Mouse (Mus musculus): ENCODE data around the gene Fkbp10. TPM values are rescaled to one million over a fixed set of nuclear protein-coding genes. Genes with fewer than 3 reads are reported as not detected.

The Fkbp10 gene
- total RNA-seq (2021), result 10 to 100 TPM; 12.2 to 13.1 TPM

DNA sequence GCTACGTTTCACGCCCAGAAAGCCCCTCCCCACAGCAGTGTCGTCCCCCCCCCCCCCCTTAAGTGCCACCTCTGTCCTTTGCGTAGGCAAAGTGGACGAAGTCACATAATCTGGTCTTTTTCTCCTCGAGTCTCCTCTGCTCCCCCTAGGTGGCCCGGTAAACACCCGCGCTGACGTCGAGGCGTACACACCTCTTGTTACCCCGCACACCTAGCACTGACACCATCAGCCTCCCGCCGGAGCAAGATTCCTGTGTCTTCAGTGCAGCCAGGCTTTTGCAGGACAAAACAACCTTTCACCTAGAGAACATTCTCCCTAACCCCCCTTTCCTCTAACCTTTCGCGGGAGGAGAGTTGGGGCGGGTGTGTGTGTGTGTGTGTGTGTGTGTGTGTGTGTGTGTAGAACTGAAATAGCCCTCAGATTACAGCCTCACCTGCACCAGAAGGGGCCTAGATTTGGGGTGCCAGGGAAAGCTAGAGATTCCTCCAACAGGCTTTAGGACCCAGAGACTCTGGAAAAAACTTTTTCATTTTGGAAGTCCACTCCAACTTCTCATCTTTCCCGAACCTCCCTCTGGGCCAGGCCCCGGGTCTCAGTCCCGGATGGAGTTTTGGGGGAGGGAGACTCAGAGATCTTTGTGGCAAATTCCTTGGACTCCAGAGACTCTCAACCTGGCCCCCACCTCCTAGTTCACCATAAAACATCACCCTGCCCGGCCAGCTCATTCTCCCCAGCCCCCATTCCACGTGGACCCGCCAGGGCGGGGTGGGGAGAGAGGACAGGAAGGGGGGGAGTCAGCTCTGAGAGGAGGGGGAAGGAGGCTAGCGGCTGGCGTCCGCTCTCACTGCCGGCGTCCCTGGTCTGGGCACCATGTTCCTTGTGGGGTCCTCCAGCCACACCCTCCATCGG is at the start of gene Fkbp10:
Gene Fkbp10, plus strand, starts transcription at position 784 of the 909 bp plus-strand sequence.
- intact Hi-C loops (cut with DNase I), result no loop called here
- DNase-seq (ENCODE audit: extremely low spot score in 1 of 2, low spot score in 2 of 2), result peak in 1 of 2 experiments; percentile 80

DNA sequence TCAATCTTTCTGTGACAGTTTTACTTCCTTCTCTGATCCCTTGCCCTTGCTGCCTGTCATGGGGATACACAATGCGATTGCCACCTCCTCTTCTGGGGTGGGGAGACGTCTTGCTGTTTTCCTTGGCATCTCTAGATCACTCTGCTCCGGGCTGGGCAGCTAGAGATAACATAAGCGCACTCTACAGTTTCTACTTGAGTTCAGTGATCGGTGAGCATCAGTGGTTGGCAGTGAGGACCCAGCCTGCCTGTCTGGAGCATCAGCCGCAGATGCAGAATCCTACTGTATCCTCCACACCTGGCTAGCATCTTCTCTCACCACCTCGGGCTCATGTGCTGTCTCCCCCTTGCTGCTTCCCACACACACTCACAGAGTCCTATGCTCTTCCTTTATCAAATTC is 46.4 kb upstream of the Fkbp10 start:
- intact Hi-C loops (cut with DNase I), result loop anchor here (10.0 kb wide), 1 partner anchor 196 kb away; no protein-coding TSS in a partner anchor
- no peak for DNase-seq (ENCODE audit: extremely low spot score in 1 of 2, low spot score in 2 of 2)

DNA sequence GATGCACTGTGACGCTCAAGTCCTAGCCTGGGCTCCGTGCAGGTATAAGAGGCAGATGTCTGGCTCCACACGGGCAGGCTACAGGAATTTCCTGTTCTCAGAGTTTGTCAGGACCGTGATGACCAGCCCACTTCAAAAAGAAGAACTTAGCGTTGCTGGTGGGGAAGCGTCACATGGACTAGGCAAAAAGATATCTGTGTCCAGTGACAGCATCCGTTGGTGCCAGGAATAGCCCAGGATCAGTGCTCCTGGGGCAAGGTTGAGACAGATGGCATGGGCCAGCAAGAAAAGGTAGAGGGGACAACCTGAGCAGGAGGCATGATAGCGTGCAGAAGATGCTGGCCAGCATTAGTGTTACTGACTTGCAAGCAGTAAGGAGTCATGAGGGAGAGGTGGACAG is 45.7 kb upstream of the Fkbp10 start:
- intact Hi-C loops (cut with DNase I), result loop anchor here (10.0 kb wide), 1 partner anchor 195 kb away; no protein-coding TSS in a partner anchor
- no peak for DNase-seq (ENCODE audit: extremely low spot score in 1 of 2, low spot score in 2 of 2)

DNA sequence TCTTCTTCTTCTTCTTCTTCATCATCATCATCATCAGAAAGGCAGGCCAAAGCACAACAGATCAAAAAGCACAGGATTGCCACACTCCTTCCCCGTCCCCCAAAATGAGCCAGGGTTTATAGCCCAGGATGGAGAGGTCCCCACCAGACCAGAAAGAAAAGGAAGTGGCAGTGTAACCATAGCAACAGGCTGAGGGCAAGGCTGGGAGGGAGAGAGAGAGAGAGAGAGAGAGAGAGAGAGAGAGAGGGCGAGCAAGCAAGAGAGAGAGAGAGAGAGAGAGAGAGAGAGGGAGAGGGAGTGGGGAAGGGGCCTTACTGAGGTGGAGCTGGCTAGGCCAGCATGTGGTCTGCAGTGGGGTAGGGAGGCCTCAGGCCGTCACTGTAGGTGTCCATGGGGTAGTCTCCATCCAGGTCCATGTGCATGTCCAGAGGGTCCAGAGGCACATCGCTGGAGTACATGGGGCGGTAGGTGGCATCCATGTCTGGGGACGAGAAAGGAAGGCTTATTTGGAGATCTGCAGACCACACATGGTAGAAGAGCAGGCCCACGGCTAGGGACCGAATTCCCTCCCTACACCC is 43.4 kb upstream of the Fkbp10 start:
- intact Hi-C loops (cut with DNase I), result no loop called here
- no peak for DNase-seq (ENCODE audit: extremely low spot score in 1 of 2, low spot score in 2 of 2)

DNA sequence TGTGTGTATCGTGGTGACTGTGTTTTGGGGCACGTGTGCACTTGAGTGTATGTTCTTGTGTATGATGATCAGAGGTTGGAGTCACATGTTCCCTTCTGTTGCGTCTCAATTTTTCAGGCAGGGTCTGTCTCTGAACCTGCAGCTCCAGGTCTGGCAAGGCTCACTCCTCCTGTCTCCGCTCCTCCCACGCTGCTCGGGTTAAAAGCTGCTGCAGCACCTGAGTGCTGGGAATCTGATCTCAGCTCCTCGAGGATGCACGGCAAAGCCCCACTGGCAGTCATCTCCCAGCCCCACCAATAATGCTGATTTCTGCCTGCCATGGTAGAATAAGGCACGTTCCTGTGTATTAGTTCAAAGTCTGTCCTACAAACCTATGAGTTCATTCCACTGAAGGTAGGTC is 40.4 kb upstream of the Fkbp10 start:
- intact Hi-C loops (cut with DNase I), result loop anchor here (5.0 kb wide), 1 partner anchor 102 kb away; no protein-coding TSS in a partner anchor
- no peak for DNase-seq (ENCODE audit: extremely low spot score in 1 of 2, low spot score in 2 of 2)

DNA sequence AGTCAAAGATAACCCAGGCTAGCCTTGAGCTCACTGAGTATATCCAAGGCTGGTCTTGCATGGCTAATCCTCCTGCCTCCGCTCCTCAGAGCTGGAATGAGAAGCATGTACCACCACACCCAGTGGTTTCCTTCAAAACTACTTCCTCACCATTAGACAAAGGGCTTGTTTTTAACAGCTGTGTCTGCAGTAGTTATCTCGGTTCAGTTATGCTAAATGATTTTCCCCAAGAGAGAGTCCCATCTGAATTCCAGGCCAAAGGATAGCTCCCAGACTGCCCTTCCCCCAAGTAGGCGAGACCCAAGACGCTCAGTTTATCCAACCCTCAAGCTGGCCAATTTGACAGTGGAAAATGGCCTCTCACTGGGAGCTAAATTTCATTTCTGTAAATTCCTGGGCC is 39.5 kb upstream of the Fkbp10 start:
- no peak for DNase-seq (ENCODE audit: extremely low spot score in 1 of 2, low spot score in 2 of 2)
- intact Hi-C loops (cut with DNase I), result loop anchor here (5.0 kb wide), 1 partner anchor 101 kb away; no protein-coding TSS in a partner anchor

DNA sequence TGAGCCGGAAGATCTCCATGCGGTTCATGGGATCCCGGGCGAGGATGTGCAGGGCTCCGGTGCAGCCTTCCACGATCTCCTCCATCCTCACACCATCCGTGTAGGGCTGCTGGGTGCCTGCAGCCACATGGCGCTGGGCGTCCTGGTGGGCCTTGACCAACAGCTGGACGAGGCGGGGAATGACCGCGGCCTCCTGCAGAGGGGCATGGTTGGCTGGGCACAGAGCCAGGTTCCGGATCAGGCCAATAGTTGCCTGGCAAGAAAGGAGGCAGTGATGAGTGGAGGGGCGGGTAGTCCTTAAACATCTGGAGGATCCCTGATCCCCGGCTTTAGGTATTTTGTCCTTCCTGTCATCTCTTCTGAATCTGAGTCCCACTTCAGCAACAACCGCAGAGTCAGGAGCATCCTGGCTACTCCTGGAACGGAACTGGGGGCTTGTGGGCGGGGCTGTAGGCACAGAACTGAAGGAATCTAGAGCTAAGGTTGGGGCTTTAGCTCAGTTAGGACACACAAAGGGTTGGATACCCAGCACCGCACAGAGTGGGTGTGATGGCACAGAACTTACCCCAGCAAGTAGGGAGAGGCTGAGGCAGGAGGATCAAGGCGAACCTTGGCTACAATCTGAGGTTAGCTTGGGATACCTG is 38.6 kb upstream of the Fkbp10 start:
- no peak for DNase-seq (ENCODE audit: extremely low spot score in 1 of 2, low spot score in 2 of 2)
- intact Hi-C loops (cut with DNase I), result loop anchor here (5.0 kb wide), 1 partner anchor 100 kb away; no protein-coding TSS in a partner anchor

DNA sequence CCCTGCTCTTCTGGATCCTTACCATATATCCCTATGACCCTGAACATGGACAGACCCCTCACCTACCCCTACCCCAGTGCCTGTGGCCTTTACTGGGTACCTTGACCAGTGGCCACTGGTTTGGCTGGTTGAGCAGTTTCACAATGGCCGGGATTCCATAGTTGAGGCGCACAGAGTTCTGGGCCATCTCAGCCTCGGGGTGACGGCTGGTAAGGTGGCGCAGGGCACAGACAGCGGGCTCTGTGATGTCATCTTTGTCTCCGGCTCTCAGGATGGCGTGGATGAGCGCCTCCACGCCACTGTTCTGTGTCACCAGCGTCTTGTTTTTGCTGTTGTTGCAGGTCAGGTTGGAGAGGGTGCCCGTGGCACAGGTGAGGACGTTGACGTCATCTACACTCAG is 37.5 kb upstream of the Fkbp10 start:
- no peak for DNase-seq (ENCODE audit: extremely low spot score in 1 of 2, low spot score in 2 of 2)
- intact Hi-C loops (cut with DNase I), result loop anchor here (5.0 kb wide), 1 partner anchor 99 kb away; no protein-coding TSS in a partner anchor

DNA sequence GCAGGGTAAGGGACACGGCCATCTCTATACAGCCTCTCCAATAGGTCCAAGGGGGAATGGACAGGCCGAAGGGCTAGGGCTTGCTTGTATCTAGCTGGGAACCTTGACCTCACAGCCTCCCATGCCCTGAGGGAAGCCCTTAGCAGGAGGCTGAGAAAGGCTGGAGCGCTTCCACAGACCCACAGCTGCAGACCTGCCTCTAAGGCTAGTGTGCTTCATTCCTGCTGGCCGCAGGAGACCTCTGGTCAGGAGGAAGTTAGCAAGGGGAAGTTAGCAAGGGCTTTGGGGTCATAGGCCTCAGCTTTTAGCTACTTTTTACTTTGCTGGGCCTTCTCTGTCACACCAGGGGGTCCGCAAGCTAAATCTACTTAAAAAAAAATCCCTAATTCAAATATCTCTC is 37.1 kb upstream of the Fkbp10 start:
- no peak for DNase-seq (ENCODE audit: extremely low spot score in 1 of 2, low spot score in 2 of 2)
- intact Hi-C loops (cut with DNase I), result loop anchor here (5.0 kb wide), 1 partner anchor 99 kb away; no protein-coding TSS in a partner anchor

DNA sequence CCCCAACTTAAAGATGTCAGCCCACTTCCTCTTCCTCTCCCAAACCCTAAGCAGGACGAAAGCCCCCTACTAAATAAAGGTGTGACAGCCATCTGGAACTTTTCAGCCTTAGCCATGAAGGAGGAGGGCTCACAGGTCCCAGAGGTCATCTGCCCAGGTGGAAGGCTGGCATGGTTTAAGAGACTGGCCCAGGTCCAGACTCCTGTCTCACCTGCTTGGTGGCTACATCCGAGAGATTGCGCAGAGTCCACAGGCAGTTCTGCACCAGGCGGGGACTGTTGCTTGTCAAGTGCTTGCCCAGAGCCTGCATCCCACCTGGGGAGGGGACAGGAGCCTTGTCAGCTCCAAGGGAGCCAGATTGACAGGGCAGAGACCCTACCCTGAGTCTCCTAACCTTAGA is 36.2 kb upstream of the Fkbp10 start:
- no peak for DNase-seq (ENCODE audit: extremely low spot score in 1 of 2, low spot score in 2 of 2)
- intact Hi-C loops (cut with DNase I), result loop anchor here (5.0 kb wide), 1 partner anchor 98 kb away; no protein-coding TSS in a partner anchor

DNA sequence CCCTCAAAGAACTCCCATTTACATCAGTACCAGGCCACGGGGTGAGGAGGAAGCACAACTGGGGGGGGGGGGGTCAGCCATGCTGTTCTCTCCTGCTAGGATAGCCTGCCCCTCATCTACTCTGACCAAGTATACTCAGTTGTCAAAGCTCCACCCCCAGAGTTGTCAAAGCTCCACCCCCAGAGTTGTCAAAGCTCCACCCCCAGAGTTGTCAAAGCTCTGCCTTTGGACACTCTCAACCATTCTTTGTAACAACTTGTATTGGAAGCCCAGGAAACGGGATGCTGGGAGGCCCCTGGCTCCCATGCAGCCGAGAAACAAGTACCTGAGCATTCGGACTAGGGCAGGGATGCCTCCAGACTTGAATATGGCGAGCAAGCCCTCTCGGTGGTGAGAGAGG is 32.8 kb upstream of the Fkbp10 start:
- intact Hi-C loops (cut with DNase I), result no loop called here
- DNase-seq (ENCODE audit: extremely low spot score in 1 of 2, low spot score in 2 of 2), result no peak

DNA sequence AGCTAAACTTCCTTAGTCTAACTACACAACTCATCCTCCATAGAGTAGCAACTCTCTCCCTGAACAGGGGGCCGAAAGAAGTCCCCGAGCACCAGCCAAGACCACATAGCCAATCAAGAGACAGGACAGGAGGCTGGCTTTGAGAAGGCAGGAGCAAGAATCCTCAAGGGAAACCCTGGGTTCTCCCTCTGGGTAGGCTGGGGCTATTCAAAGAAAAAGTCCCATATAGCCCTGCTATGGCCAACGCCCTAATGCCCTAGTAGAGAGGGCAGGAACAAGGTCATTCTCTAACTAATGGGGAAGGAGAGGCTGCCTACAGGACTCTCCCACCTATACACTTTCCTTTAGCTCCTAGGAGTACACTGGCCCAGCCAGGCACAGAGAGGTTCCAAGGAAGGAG is 30.5 kb upstream of the Fkbp10 start:
- DNase-seq (ENCODE audit: extremely low spot score in 1 of 2, low spot score in 2 of 2), result no peak
- intact Hi-C loops (cut with DNase I), result no loop called here

DNA sequence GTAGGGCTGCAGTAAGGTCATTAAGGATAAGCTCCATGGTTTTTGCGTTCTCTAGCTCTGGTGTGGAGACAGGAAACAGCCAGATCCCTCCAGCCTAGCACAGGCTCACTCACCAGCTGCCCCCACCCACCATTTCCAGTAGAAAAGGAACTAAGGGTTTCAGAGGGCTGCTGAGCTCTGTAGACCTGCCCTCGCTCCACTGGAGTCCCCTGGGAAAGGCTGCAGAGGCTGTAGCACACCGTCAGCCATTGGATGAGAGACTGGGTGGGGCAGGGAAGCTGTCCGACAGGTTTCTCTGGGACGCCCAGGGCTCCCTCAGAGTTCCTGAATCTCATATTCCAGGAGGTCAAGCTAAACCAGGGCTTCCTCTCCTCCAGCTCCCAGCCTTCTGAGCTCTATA is 28.9 kb upstream of the Fkbp10 start:
- DNase-seq (ENCODE audit: extremely low spot score in 1 of 2, low spot score in 2 of 2), result no peak
- intact Hi-C loops (cut with DNase I), result no loop called here

DNA sequence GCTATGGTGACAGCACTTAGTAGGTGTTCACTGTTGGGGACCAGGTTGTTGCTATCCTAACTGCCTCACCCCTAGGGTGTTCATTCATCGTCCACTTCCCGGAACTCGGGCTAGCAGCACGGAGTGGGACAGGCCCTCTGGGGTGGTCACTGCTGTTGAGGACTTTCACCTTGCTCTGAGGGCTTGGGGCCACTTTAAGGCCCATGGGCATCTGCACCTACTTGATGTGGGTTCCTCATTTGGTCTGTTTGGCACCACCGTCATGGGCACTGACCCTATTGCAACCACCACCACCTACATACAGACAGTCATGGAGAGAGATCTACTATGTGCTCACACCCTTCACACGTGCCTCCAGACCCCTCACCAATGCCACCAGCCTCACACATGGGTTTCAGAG is 28.4 kb upstream of the Fkbp10 start:
- no peak for DNase-seq (ENCODE audit: extremely low spot score in 1 of 2, low spot score in 2 of 2)
- intact Hi-C loops (cut with DNase I), result no loop called here

DNA sequence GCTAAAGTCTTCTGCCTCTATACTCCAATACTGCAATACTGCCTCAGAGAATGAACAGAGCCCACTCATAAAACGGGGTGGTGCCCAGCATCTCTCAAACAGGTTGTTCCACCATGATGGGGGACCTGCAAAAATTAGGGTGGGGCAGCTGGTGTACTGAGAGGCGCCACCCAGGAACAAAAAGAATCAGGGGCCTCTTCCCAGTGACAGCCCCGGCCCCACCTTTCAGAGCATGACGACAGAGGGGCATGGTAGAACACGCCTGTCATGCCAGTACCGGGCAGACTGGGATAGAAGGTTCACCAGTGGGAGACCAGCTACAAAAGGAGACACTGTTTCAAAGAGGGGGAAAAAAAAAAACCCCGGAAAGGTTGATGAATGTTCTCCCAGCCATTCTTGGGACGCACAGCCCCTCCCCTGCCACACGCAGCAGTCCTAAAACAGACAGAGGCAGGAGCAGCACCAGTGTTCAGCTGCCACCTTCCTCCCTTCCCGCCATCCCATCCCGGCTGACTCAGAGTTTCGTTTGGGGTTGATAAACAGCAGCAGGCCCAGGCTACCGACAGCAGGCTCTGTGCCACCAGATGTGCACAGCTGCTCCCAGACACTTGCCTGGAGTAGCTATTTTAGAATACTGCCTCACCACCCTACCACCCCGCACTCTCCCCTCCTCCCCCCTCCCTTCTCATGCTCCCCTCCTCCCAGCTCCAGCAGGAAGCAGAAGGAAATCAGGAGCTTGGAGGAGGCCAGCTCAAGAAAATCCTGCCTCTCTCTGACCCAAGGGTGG is 27.7 kb upstream of the Fkbp10 start:
- intact Hi-C loops (cut with DNase I), result no loop called here

DNA sequence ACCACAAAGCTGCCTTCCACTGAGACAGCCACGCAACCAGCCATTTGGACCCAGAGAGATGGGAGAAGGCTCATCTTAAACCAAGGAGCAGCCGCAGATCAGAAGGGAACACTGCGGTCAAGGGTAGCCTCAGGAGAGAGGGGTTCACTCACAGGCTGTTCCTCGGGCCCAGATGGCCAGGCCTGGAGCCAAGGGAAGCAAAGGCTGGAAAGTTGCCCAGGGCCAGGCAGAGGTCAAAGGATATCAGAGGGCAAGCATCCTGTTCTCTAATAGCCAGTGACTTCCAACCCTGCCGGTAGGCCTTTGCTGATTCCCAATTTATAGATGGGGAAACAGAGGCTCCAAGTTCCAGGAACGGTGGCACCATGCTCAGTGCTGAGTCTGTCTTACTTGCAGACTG is 26.9 kb upstream of the Fkbp10 start:
- intact Hi-C loops (cut with DNase I), result no loop called here
- DNase-seq (ENCODE audit: extremely low spot score in 1 of 2, low spot score in 2 of 2), result peak in 1 of 2 experiments; percentile 75

More for the DNA sequence above, 27.7 kb upstream of the Fkbp10 start:
- DNase-seq (ENCODE audit: extremely low spot score in 1 of 2, low spot score in 2 of 2), result peak in 1 of 2 experiments; percentile 67

DNA sequence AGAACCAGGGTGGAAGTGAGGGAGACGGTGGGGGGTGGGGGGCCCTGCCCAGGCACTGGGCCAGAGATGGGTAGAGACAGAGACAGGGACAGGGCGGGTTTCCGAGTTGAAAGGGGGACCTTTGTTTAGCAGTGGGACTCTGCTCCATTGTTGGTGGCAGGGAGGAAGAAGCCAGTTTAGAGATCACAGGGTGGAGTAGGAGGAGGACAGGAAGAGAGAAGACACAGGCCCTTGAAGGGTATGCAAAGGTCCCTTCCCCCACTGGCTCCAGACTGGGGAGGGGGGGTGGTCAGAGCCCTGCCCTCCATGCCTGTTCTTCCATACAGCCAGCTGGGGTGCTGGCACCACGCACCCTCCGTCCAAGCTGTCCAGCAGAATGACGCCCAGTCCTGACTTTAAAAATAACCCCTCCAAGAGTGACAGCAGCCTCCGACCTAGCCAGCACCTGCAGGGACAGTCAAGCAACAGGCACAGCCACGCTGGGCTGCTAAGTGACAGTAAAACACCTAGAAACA is 25.5 kb upstream of the Fkbp10 start:
- intact Hi-C loops (cut with DNase I), result no loop called here
- DNase-seq (ENCODE audit: extremely low spot score in 1 of 2, low spot score in 2 of 2), result peak in 1 of 2 experiments; percentile 43

DNA sequence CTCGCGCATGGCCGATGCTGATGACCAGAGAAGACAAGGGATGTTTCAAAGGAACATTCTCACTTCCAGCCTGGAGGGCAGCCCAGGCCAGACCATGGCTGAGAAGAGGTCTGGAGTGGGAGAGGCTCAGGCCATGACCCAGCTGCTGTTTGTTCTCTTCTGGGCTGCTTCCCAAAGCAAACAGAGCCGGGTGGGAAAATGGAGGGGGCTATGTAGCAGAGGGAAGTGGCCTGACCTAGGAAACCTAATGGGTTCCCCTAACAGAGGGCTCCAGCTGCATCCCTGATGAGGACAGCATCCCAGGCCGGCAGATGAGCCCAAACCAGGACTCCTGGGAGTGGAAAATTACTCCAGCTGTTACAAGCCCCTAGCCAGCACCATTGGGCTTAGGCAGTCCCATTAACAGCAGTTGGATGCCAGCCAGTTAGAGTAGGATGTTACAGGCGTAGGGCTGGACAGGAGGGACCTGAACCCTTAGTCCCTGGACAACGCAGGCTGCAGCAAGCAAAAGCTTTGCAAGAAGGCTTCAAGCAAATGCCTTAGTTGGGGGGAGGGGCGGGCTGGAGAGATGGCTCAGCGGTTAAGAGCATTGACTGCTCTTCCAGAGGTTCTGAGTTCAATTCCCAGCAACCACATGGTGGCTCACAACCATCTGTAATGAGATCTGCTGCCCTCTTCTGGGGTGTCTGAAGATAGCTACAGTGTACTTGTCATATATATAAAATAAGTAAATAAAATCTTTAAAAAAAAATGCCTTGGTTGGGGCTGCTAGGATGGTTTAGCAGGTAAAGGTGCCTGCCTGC is 24.2 kb upstream of the Fkbp10 start:
- intact Hi-C loops (cut with DNase I), result no loop called here
- DNase-seq (ENCODE audit: extremely low spot score in 1 of 2, low spot score in 2 of 2), result peak in 1 of 2 experiments; percentile 90

All from left cerebral cortex, postnatal 10 days (tissue).